Mouse (Mus musculus) erythroblast, embryonic 14.5 days (primary cell): ENCODE measurements around the gene Mansc1. TPM values are rescaled to one million over a fixed set of nuclear protein-coding genes. Genes with fewer than 3 reads are reported as not detected.

ENCODE experiments used
- H3K27me3 ChIP-seq: 2 replicates; pipeline ENCODE4 v1.6.1; 2012; ENCODE audit warnings: inconsistent platforms; ENCODE audit not compliant: control insufficient read depth
- H3K36me3 ChIP-seq: 2 replicates; pipeline ENCODE4 v1.6.1; 2012; ENCODE audit warnings: mild to moderate bottlenecking, inconsistent platforms; ENCODE audit not compliant: control insufficient read depth
- H3K4me1 ChIP-seq: 2 replicates; pipeline ENCODE4 v1.6.1; 2012; ENCODE audit warnings: inconsistent platforms; ENCODE audit not compliant: control insufficient read depth
- H3K4me3 ChIP-seq: replicated peaks from 2 replicates; pipeline ENCODE3; 2012; ENCODE audit warnings: moderate library complexity, mild to moderate bottlenecking, inconsistent platforms
- H3K9me3 ChIP-seq: 2 replicates; pipeline ENCODE4 v1.6.1; 2012; ENCODE audit warnings: low read length, inconsistent platforms, mixed read lengths; ENCODE audit not compliant: control insufficient read depth
- GATA1 ChIP-seq: IDR thresholded peaks from 2 replicates; pipeline ENCODE4 v1.6.1; 2012; ENCODE audit warnings: low read length, inconsistent platforms, mixed read lengths
- TAL1 ChIP-seq: IDR thresholded peaks from 3 replicates; pipeline ENCODE4 v1.6.1; 2012; ENCODE audit warnings: low read length, inconsistent platforms, mixed read lengths
- polyA plus RNA-seq: library from polyadenylated mRNA; stranded (reverse); fragments of >175 nt; gene quantifications from 2 replicates; pipeline ENCODE4 v1.2.3, GENCODE M21; 2012

Gene Mansc1
- polyA plus RNA-seq, 1 experiment = not detected

GRCm38 (mm10) chr6:134591614-134592013 lies 40.7 kb downstream of the Mansc1 start:
- Histone ChIP-seq H3K4me3 (no peak overlapping the region), H3K27me3 (no peaks in the 10 kb centered on the region), H3K36me3 (no peaks in the 10 kb centered on the region), H3K9me3 (no peaks in the 10 kb centered on the region), H3K4me1 (no peaks in the 10 kb centered on the region)
- no peak for TF ChIP-seq GATA1
- TF ChIP-seq TAL1 = no peak

GRCm38 (mm10) chr6:134586241-134586640 lies 46.0 kb downstream of the Mansc1 start:
- peaks cover 2% of the 10 kb centered on the region; the same call in 1 of the 2 replicates for H3K27me3 ChIP-seq
- no peak for TF ChIP-seq TAL1
- no peak for TF ChIP-seq GATA1
- no peaks in the 10 kb centered on the region for H3K9me3 ChIP-seq
- no peak overlapping the region for H3K4me3 ChIP-seq
- H3K36me3 ChIP-seq = no peaks in the 10 kb centered on the region
- H3K4me1 ChIP-seq = no peaks in the 10 kb centered on the region

DNA sequence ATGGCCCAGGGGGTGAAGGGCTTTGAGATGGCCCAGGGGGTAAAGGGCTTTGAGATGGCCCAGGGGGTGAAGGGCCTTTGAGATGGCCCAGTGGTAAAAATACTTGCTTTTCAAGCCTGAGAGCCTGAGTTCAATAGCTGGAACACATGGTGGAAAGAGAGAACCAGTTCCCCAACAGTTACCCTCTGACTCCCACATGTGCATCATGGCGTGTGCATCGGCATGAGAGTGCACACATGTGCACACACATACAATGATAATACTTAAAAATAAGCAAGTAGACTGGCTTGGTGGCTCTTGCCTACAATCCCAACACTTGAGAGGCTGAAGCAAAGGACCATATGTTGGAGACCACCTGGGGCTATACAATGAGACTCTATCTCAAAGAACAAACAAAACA lies 47.7 kb downstream of the Mansc1 start:
- TF ChIP-seq GATA1 (no peak), TAL1 (no peak)
- peaks cover 2% of the 10 kb centered on the region; the same call in 1 of the 2 replicates for H3K27me3 ChIP-seq

DNA sequence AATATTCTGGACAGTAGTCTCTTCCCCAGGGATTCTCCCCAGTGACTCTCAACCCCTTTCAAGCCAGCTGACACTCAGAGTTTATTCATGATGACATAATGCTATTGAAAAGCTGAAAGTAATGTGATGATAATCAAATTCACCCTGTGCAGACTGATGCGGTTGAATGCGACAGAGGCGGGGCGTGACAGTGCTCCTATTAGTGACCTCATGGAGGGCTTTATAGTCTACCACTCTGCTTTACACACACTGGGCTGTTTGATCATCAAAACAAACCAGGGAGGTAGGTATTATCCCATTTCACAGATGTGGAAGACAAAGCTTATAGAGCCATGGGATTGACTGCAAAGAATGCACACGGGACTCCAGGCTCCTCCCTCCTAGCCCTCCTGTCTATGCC lies 50.2 kb downstream of the Mansc1 start:
- no peaks in the 10 kb centered on the region for H3K36me3 ChIP-seq
- peaks cover 2% of the 10 kb centered on the region; the same call in 1 of the 2 replicates for H3K27me3 ChIP-seq
- TF ChIP-seq TAL1 = no peak
- TF ChIP-seq GATA1 = no peak
- H3K9me3 ChIP-seq = no peaks in the 10 kb centered on the region
- H3K4me1 ChIP-seq = no peaks in the 10 kb centered on the region
- H3K4me3 ChIP-seq = no peak overlapping the region

More for the DNA sequence above, 47.7 kb downstream of the Mansc1 start:
- Histone ChIP-seq H3K9me3 (no peaks in the 10 kb centered on the region), H3K4me1 (no peaks in the 10 kb centered on the region), H3K4me3 (no peak overlapping the region), H3K36me3 (no peaks in the 10 kb centered on the region)

DNA sequence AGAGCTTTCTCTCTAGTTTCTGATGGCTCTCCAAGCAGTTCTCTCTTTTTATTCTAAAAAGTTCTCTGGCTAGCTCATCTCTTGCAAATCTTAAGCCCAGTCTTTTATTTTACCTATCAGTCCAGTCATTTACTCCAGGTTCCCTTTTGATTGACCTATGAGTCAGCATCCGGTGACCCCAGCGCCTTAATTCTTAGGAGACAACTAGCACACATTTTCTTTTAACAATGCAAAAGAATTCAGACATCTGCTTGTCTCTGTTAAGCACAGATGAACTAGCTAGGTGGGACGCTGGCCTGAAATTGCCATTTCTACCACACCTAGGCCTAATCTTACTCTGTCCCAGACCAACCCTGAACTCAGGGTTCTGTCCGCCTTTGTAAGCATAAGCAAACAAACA lies 52.8 kb downstream of the Mansc1 start:
- H3K27me3 ChIP-seq = peaks cover 10% of the 10 kb centered on the region

GRCm38 (mm10) chr6:134578039-134578438 lies 54.2 kb downstream of the Mansc1 start:
- no peak for TF ChIP-seq TAL1
- TF ChIP-seq GATA1 = no peak
- H3K36me3 ChIP-seq = no peaks in the 10 kb centered on the region
- peaks cover 11% of the 10 kb centered on the region for H3K27me3 ChIP-seq
- no peaks in the 10 kb centered on the region for H3K9me3 ChIP-seq
- no peak overlapping the region for H3K4me3 ChIP-seq
- H3K4me1 ChIP-seq = no peaks in the 10 kb centered on the region

More for the DNA sequence above, 52.8 kb downstream of the Mansc1 start:
- H3K4me3 ChIP-seq = no peak overlapping the region
- no peaks in the 10 kb centered on the region for H3K4me1 ChIP-seq
- H3K36me3 ChIP-seq = no peaks in the 10 kb centered on the region
- no peaks in the 10 kb centered on the region for H3K9me3 ChIP-seq
- no peak for TF ChIP-seq TAL1
- no peak for TF ChIP-seq GATA1

DNA sequence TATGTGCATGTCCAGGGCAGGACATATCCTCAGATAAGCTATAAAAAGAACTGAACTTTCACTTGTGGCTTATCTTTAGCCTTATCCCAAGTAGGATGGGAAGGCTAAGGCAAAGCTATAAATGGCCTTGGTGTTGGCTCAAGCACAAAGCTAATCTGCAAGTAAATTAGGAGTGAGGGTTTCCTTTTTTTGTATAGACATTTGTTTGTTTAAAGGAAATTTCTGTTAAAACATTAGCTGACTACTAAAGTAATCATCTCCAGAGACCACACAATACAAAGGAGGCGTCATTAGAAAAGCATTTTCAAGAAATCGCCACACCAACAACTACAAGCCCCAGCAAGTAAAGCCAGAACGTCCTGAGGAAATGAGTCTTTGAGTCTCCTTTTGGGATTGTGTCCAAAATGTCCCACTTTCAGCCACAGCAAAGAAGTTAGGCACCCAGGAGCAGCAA lies 57.0 kb downstream of the Mansc1 start:
- Histone ChIP-seq H3K36me3 (no peaks in the 10 kb centered on the region), H3K9me3 (no peaks in the 10 kb centered on the region), H3K27me3 (peaks cover 12% of the 10 kb centered on the region), H3K4me3 (no peak overlapping the region), H3K4me1 (no peaks in the 10 kb centered on the region)
- TF ChIP-seq GATA1 = no peak
- TF ChIP-seq TAL1 = no peak

DNA sequence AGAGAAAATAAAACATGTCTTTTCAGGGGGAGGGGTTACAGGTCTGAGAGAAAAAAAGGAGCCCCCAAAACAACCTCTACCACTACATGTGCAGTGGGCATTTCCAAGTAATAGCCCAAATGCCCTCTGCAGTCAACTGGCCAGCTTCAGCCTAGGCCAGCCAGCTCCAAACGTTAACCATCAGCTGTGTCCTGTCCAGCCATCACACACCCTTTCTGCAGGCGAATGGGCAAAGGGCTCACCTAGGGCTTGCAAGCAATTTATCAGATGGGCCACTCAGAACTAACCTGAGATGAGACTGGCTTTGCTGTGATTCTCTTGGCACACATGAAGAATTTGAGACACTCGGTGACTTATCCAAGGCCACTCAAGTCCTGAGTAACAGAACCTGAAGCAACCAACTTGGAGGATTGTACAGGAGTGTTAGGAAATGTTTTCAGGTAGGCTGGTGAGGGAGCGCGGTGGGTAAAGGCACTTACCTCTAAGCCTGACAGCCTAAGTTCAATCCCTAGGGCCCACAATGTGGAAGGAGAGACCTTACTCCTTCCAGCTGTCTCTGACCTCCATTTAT lies 64.2 kb downstream of the Mansc1 start:
- Histone ChIP-seq H3K36me3 (no peaks in the 10 kb centered on the region), H3K27me3 (peaks cover 3% of the 10 kb centered on the region; the same call in 1 of the 2 replicates), H3K4me3 (no peak overlapping the region), H3K9me3 (no peaks in the 10 kb centered on the region), H3K4me1 (peaks cover 22% of the 10 kb centered on the region)
- no peak for TF ChIP-seq GATA1
- TF ChIP-seq TAL1 = no peak

- Histone ChIP-seq H3K36me3 (no peaks in the 10 kb centered on the region), H3K9me3 (no peaks in the 10 kb centered on the region), H3K4me1 (peaks cover 24% of the 10 kb centered on the region), H3K27me3 (no peaks in the 10 kb centered on the region), H3K4me3 (peak within 1 kb of the TSS; percentile 81)
- TF ChIP-seq TAL1 (no peak), GATA1 (no peak)
Observed at GRCm38 (mm10) chr6:134566818-134567485, 65.3 kb downstream of the Mansc1 start, which contains the start of gene Lrp6. Gene Lrp6, minus strand, starts transcription at chr6:134566965.
